In genomic region chr17:13179021-13179420, GRCm38 (mm10) we compare ENCODE assay signal across 14 mouse cellular contexts. TPM values are rescaled to one million over a fixed set of nuclear protein-coding genes. Genes with fewer than 3 reads are reported as not detected.
A peak's percentile ranks its signal among the peaks of the same experiment; 100 is the strongest.
DNase-seq lines count a peak whose midpoint lies in the region; ATAC-seq lines count a peak whose summit lies in the region.
"Not testable (repeated sequence)": the region's sequence is repeated elsewhere in the genome, so short reads cannot be mapped to it uniquely, and the experiment has no call there.
"Had no signal": no experiment of that assay in that cellular context is flagged by ENCODE, and none has a peak within 500 bp of the region (broad histone marks: within the 10 kb centered on the region; RNA-seq: fewer than 3 reads in every experiment).

No protein-coding gene starts in this region.

- not testable (repeated sequence) for H3K4me3 ChIP-seq in forebrain, embryonic 10.5 days; heart, embryonic 10.5 days; limb, embryonic 10.5 days

- not testable (repeated sequence) for H3K27me3 ChIP-seq in forebrain, embryonic 10.5 days (ENCODE audit: poor library complexity, severe bottlenecking); heart, embryonic 10.5 days (ENCODE audit: insufficient read depth, poor library complexity, severe bottlenecking); limb, embryonic 10.5 days (ENCODE audit: low read depth, poor library complexity, severe bottlenecking)

- not testable (repeated sequence) for H3K36me3 ChIP-seq in forebrain, embryonic 10.5 days (replicated peaks); heart, embryonic 10.5 days; limb, embryonic 10.5 days

- ATAC-seq in frontal cortex, adult (ENCODE audit: low TSS enrichment), result peak; percentile 79

- H3K4me1 ChIP-seq in forebrain, embryonic 10.5 days; heart, embryonic 10.5 days; limb, embryonic 10.5 days: not testable (repeated sequence)

- H3K27ac ChIP-seq in forebrain, embryonic 10.5 days; heart, embryonic 10.5 days; limb, embryonic 10.5 days: not testable (repeated sequence)

- DNase-seq in brain, adult 2 months (ENCODE audit: low read depth, low spot score), result peak; percentile 34
- peak; percentile 8 for DNase-seq in forebrain, embryonic 10.5 days (ENCODE audit: extremely low spot score, low spot score)
- DNase-seq in heart, adult 11 months, result peak; percentile 83
- DNase-seq in heart, embryonic 10.5 days (ENCODE audit: low spot score), result peak; percentile 74
- DNase-seq in limb, embryonic 10.5 days (ENCODE audit: low spot score), result peak; percentile 10

- WGBS in forebrain, embryonic 10.5 days, result 90% methylated on average over 4 of the region's 4 CpGs
- WGBS in heart, embryonic 10.5 days, result 84% methylated on average over 4 of the region's 4 CpGs
- WGBS in limb, embryonic 10.5 days, result 86% methylated on average over 4 of the region's 4 CpGs

- peaks cover 51% of the 10 kb centered on the region for H3K9me3 ChIP-seq in forebrain, embryonic 10.5 days
- peaks cover 33% of the 10 kb centered on the region for H3K9me3 ChIP-seq in heart, embryonic 10.5 days
- peaks cover 22% of the 10 kb centered on the region for H3K9me3 ChIP-seq in limb, embryonic 10.5 days (replicated peaks)

RNA-seq across cellular contexts. Expression of gene Smok2a, which starts 42.0 kb away (rescaled TPM):
- polyA plus RNA-seq in forebrain, embryonic 10.5 days (2016; fragmentation: Nextera tagmentation; extraction: Ambion mirVana), result not detected in 2 replicates
- not detected in 2 replicates for polyA plus RNA-seq in heart, embryonic 10.5 days (2016; fragmentation: Nextera tagmentation; extraction: Ambion mirVana)
- polyA plus RNA-seq in limb, embryonic 10.5 days (2016; fragmentation: Nextera tagmentation; extraction: Ambion mirVana), result not detected in 2 replicates
- polyA plus RNA-seq: activated CD4-positive, CD25-positive, alpha-beta regulatory T cell, adult 4 months; adrenal gland, adult 2 months; brain, embryonic 14.5 days; C2C12; CD4-positive, CD25-positive, alpha-beta regulatory T cell, adult 4 months; cerebellum, adult 2 months; G1E; Patski had no signal

RNA-seq across cellular contexts. Expression of gene Unc93a, which starts 47.4 kb away (rescaled TPM):
- polyA plus RNA-seq in forebrain, embryonic 10.5 days (2016; fragmentation: Nextera tagmentation; extraction: Ambion mirVana), result not detected in 2 replicates
- polyA plus RNA-seq in heart, embryonic 10.5 days (2016; fragmentation: Nextera tagmentation; extraction: Ambion mirVana), result not detected in 2 replicates
- polyA plus RNA-seq in limb, embryonic 10.5 days (2016; fragmentation: Nextera tagmentation; extraction: Ambion mirVana), result not detected in 2 replicates
- polyA plus RNA-seq: activated CD4-positive, CD25-positive, alpha-beta regulatory T cell, adult 4 months; C2C12; CD4-positive, CD25-positive, alpha-beta regulatory T cell, adult 4 months; cerebellum, adult 2 months; G1E had no signal

RNA-seq across cellular contexts. Expression of gene Smok2b, which starts 51.0 kb away (rescaled TPM):
- polyA plus RNA-seq in forebrain, embryonic 10.5 days (2016; fragmentation: Nextera tagmentation; extraction: Ambion mirVana), result not detected in 2 replicates
- not detected in 2 replicates for polyA plus RNA-seq in heart, embryonic 10.5 days (2016; fragmentation: Nextera tagmentation; extraction: Ambion mirVana)
- polyA plus RNA-seq in limb, embryonic 10.5 days (2016; fragmentation: Nextera tagmentation; extraction: Ambion mirVana), result not detected in 2 replicates
- polyA plus RNA-seq: adrenal gland, adult 2 months; brain, embryonic 14.5 days; C2C12; CD4-positive, CD25-positive, alpha-beta regulatory T cell, adult 4 months; cerebellum, adult 2 months; G1E; Patski had no signal

Comparison
In these comparisons a context has a peak if more than half of its experiments do, and no peak if none do; other contexts are left out.
1. DNase-seq: peak in every context shown above with its lines; median percentile 83 in heart, adult 11 months; 74 in heart, embryonic 10.5 days; 34 in brain, adult 2 months; 10 in limb, embryonic 10.5 days; 8 in forebrain, embryonic 10.5 days.